Mouse (Mus musculus) liver, postnatal 0 days (tissue): ENCODE data around the gene Slamf8. TPM values are rescaled to one million over a fixed set of nuclear protein-coding genes. Genes with fewer than 3 reads are reported as not detected.
A peak's percentile ranks its signal among the peaks of the same experiment; 100 is the strongest.

Experiments
- ATAC-seq: fragments of 200-750 bp; cut with Nextera tagmentation; 2 replicates; pipeline ENCODE4 v1.8.0; 2017; ENCODE audit warnings: mild to moderate bottlenecking, moderate library complexity
- DNase-seq: peaks from one replicate; pipeline ENCODE4 v3.0.0-alpha.2; 2016
- H3K27ac ChIP-seq: fragments of 300-500 bp; sonication (generic); 2 replicates; pipeline ENCODE4 v1.5.1; 2014; ENCODE audit warnings: antibody characterized with exemption, moderate library complexity, mild to moderate bottlenecking, low read depth
- H3K27me3 ChIP-seq: fragments of 300-500 bp; sonication (generic); 2 replicates; pipeline ENCODE4 v1.6.1; 2014; ENCODE audit warnings: low read length, control low read depth, mixed read lengths; ENCODE audit not compliant: insufficient read depth
- H3K36me3 ChIP-seq: fragments of 300-500 bp; sonication (generic); replicated peaks from 2 replicates; pipeline ENCODE4 v1.6.1; 2014; ENCODE audit warnings: mild to moderate bottlenecking, control low read depth, low read length, moderate library complexity, mixed read lengths; ENCODE audit not compliant: insufficient read depth
- H3K4me1 ChIP-seq: fragments of 300-500 bp; sonication (generic); 2 replicates; pipeline ENCODE4 v1.6.1; 2014; ENCODE audit warnings: antibody characterized with exemption, mild to moderate bottlenecking, control low read depth; ENCODE audit not compliant: insufficient read depth
- H3K4me2 ChIP-seq: fragments of 300-500 bp; sonication (generic); 2 replicates; pipeline ENCODE4 v1.6.1; 2014; ENCODE audit warnings: low read depth, mild to moderate bottlenecking, low read length, moderate library complexity, mixed read lengths
- H3K4me3 ChIP-seq: fragments of 300-500 bp; sonication (generic); 2 replicates; pipeline ENCODE4 v1.5.1; 2014; ENCODE audit warnings: low read depth, low read length
- H3K9ac ChIP-seq: fragments of 300-500 bp; sonication (generic); replicated peaks from 2 replicates; pipeline ENCODE4 v1.6.1; 2014; ENCODE audit warnings: mild to moderate bottlenecking, moderate library complexity
- H3K9me3 ChIP-seq: fragments of 300-500 bp; sonication (generic); 2 replicates; pipeline ENCODE4 v1.6.1; 2016; ENCODE audit warnings: mild to moderate bottlenecking, control low read depth, low read length, mixed read lengths
- CTCF ChIP-seq: sonication (generic); IDR thresholded peaks from 2 replicates; pipeline ENCODE4 v1.5.1; 2016; ENCODE audit warnings: antibody characterized with exemption, low read depth
- EP300 ChIP-seq: IDR thresholded peaks from 2 replicates; pipeline ENCODE4 v1.6.1; 2016; ENCODE audit warnings: antibody characterized with exemption, low read depth, mild to moderate bottlenecking
- WGBS: fragments of 180-500 bp; shearing (Covaris S2); extraction: QIAGEN DNeasy Blood & Tissue Kit; methylation state at CpG from one replicate; pipeline ENCODE4 v1.1.7; 2014; ENCODE audit not compliant: insufficient replicate concordance; 5-methylcytosine and 5-hydroxymethylcytosine counted together
- polyA plus RNA-seq: library from polyadenylated mRNA; unstranded; fragments of >200 nt; fragmentation: Nextera tagmentation; extraction: Ambion mirVana; gene quantifications from 2 replicates; pipeline ENCODE4 v1.2.1, GENCODE M21; 2015

Gene Slamf8
- polyA plus RNA-seq, 1 experiment from 2014 or later = 0.31 TPM

DNA sequence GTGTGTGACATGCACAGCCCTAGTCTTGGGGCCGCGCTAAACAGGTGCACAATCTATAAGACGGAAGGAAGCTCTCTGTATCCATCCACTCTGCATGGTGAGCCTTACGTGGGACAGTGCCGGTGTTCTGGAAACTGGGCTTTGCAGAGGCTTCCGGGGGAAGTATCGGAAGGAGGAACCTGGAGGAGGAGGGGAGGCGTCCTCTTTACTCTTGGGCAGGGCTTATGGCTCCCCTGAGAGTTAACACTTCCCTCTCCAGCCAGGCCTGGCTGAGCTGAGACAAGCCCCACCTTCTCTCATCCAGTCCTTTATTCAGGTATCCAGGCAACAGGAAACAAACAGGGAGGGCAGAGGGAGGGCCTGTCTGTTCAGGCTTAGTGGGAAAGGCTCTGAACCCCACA, 39.8 kb downstream of the Slamf8 start:
- H3K36me3 ChIP-seq = no peaks in the 10 kb centered on the region
- H3K27ac ChIP-seq = peak overlapping the region; percentile 49; the same call in 1 of the 2 replicates
- TF ChIP-seq EP300 = no peak
- no peak for TF ChIP-seq CTCF
- DNase-seq = peak; percentile 47
- H3K4me2 ChIP-seq = peak overlapping the region; percentile 47
- WGBS = under 1% methylated on average over 8 of the region's 8 CpGs
- 0 out of 2 replicates have a peak, but pooled peaks cover 3% of the 10 kb centered on the region for H3K4me1 ChIP-seq
- peak; percentile 59 for ATAC-seq
- H3K4me3 ChIP-seq = peak overlapping the region; percentile 44
- H3K27me3 ChIP-seq = 0 out of 2 replicates have a peak, but pooled peaks cover 4% of the 10 kb centered on the region
- no peaks in the 10 kb centered on the region for H3K9me3 ChIP-seq
- H3K9ac ChIP-seq = peak overlapping the region; percentile 46; the same call in 1 of the 2 replicates

DNA sequence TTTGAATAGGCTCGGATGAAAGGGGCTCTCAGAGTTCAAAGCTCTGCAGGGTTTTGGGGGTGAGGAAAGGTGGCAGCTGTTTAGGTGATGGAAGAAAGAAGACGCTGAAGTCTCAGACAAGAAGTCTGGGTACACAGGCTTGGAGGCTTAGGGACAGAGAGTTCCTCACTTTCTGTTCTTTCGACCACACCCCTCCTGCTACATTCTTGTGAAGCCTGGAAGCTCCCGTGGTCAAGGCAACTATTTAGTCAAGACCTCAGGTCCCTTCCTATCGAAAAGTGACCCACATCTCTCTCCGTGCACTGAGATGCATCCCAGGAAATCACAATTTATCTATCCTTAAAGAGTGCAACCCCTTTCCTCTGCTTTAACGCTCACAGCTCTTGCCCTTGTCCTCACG, 40.7 kb downstream of the Slamf8 start:
- DNase-seq (no peak), ATAC-seq (no peak)
- WGBS = 6% methylated on average over 8 of the region's 8 CpGs
- H3K9ac ChIP-seq = peak overlapping the region; percentile 46; the same call in 1 of the 2 replicates
- 0 out of 2 replicates have a peak, but pooled peaks cover 4% of the 10 kb centered on the region for H3K27me3 ChIP-seq
- no peaks in the 10 kb centered on the region for H3K36me3 ChIP-seq
- H3K9me3 ChIP-seq = no peaks in the 10 kb centered on the region
- TF ChIP-seq CTCF (no peak), EP300 (no peak)
- peak overlapping the region; percentile 44 for H3K4me3 ChIP-seq
- peak overlapping the region; percentile 47 for H3K4me2 ChIP-seq
- 0 out of 2 replicates have a peak, but pooled peaks cover 3% of the 10 kb centered on the region for H3K4me1 ChIP-seq
- peak overlapping the region; percentile 29; the same call in 1 of the 2 replicates for H3K27ac ChIP-seq

GRCm38 (mm10) chr1:172549314-172549713, 41.1 kb downstream of the Slamf8 start:
- ATAC-seq (no peak), DNase-seq (no peak)
- 0 out of 2 replicates have a peak overlapping the region, but pooled peaks have one; percentile 29 for H3K27ac ChIP-seq

GRCm38 (mm10) chr1:172548501-172548900, 41.9 kb downstream of the Slamf8 start:
- no peak overlapping the region for H3K4me3 ChIP-seq
- 20% methylated on average over 7 of the region's 7 CpGs for WGBS
- H3K27me3 ChIP-seq = 0 out of 2 replicates have a peak, but pooled peaks cover 4% of the 10 kb centered on the region
- peak overlapping the region; percentile 39 for H3K27ac ChIP-seq
- H3K4me2 ChIP-seq = 0 out of 2 replicates have a peak overlapping the region, but pooled peaks have one; percentile 26
- no peaks in the 10 kb centered on the region for H3K36me3 ChIP-seq
- H3K9ac ChIP-seq = no peak overlapping the region
- 0 out of 2 replicates have a peak, but pooled peaks cover 3% of the 10 kb centered on the region for H3K4me1 ChIP-seq
- TF ChIP-seq EP300 (no peak), CTCF (no peak)
- H3K9me3 ChIP-seq = no peaks in the 10 kb centered on the region
- peak; percentile 57; the same call in 1 of the 2 replicates for ATAC-seq
- no peak for DNase-seq

More at GRCm38 (mm10) chr1:172549314-172549713, 41.1 kb downstream of the Slamf8 start:
- Histone ChIP-seq H3K27me3 (0 out of 2 replicates have a peak, but pooled peaks cover 4% of the 10 kb centered on the region), H3K4me1 (0 out of 2 replicates have a peak, but pooled peaks cover 3% of the 10 kb centered on the region), H3K9me3 (no peaks in the 10 kb centered on the region), H3K4me3 (peak overlapping the region; percentile 44; the same call in 1 of the 2 replicates), H3K9ac (peak overlapping the region; percentile 38; the same call in 1 of the 2 replicates), H3K36me3 (no peaks in the 10 kb centered on the region), H3K4me2 (peak overlapping the region; percentile 47)
- WGBS = 14% methylated on average over 2 of the region's 2 CpGs
- TF ChIP-seq EP300 (no peak), CTCF (no peak)

DNA sequence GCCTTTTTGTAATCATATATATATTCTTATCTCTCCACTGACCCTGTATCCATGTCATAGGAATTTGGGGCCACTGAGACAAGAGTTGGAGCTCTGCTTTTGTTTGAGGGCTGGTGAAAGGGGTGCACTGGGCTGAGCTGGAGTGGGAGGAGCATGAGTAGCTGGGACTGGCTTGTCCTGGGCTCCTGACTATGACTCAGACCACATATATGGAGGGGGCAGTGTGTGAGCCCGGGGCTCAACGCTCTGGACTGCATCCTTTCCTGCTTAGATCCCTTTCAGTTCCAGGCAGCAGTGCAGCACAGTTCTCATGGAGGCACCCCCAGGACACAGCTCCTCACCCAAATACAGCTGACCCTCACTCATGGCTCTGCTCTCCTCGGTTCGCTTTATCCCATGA, 44.3 kb downstream of the Slamf8 start:
- no peak overlapping the region for H3K9ac ChIP-seq
- 73% methylated on average over 4 of the region's 4 CpGs for WGBS

GRCm38 (mm10) chr1:172540283-172540820, 50.0 kb downstream of the Slamf8 start:
- H3K36me3 ChIP-seq = no peaks in the 10 kb centered on the region
- no peak overlapping the region for H3K27ac ChIP-seq
- H3K9ac ChIP-seq = no peak overlapping the region
- DNase-seq (no peak), ATAC-seq (no peak)
- H3K9me3 ChIP-seq = no peaks in the 10 kb centered on the region
- no peaks in the 10 kb centered on the region for H3K27me3 ChIP-seq
- H3K4me2 ChIP-seq = no peak overlapping the region
- TF ChIP-seq EP300 (no peak), CTCF (no peak)
- no peaks in the 10 kb centered on the region for H3K4me1 ChIP-seq
- 60% methylated on average over 11 of the region's 11 CpGs for WGBS
- H3K4me3 ChIP-seq = no peak overlapping the region

More for the DNA sequence above, 44.3 kb downstream of the Slamf8 start:
- no peak overlapping the region for H3K4me3 ChIP-seq
- H3K36me3 ChIP-seq = no peaks in the 10 kb centered on the region
- H3K27ac ChIP-seq = no peak overlapping the region
- H3K27me3 ChIP-seq = 0 out of 2 replicates have a peak, but pooled peaks cover 4% of the 10 kb centered on the region
- H3K4me2 ChIP-seq = no peak overlapping the region
- no peaks in the 10 kb centered on the region for H3K9me3 ChIP-seq
- TF ChIP-seq CTCF = no peak
- DNase-seq (no peak), ATAC-seq (no peak)
- 0 out of 2 replicates have a peak, but pooled peaks cover 3% of the 10 kb centered on the region for H3K4me1 ChIP-seq
